Mouse (Mus musculus) ES-Bruce4 (cell line): Measurements from ENCODE around the gene Grid2. TPM values are rescaled to one million over a fixed set of nuclear protein-coding genes. Genes with fewer than 3 reads are reported as not detected.

Source experiments
- H3K27ac ChIP-seq: 2 replicates; pipeline ENCODE4 v1.5.1; 2012; ENCODE audit warnings: low read length, inconsistent platforms; ENCODE audit not compliant: insufficient read depth
- H3K27me3 ChIP-seq: 2 replicates; pipeline ENCODE4 v1.6.1; 2012; ENCODE audit warnings: mild to moderate bottlenecking, low read length, inconsistent platforms; ENCODE audit not compliant: control insufficient read depth, poor library complexity, insufficient read depth, severe bottlenecking
- H3K36me3 ChIP-seq: 2 replicates; pipeline ENCODE4 v1.6.1; 2012; ENCODE audit warnings: inconsistent platforms, mild to moderate bottlenecking, low read length, moderate library complexity; ENCODE audit not compliant: control insufficient read depth, poor library complexity, insufficient read depth, severe bottlenecking
- H3K4me1 ChIP-seq: one replicate; pipeline ENCODE4 v1.8.1; 2011; ENCODE audit warnings: low read length; ENCODE audit not compliant: control insufficient read depth, insufficient read depth
- H3K4me3 ChIP-seq: 2 replicates; pipeline ENCODE4 v1.5.1; 2011; ENCODE audit warnings: low read depth, mild to moderate bottlenecking, low read length
- H3K9ac ChIP-seq: 2 replicates; pipeline ENCODE4 v1.6.1; 2012; ENCODE audit warnings: low read depth, mild to moderate bottlenecking, inconsistent platforms; ENCODE audit not compliant: poor library complexity, severe bottlenecking
- H3K9me3 ChIP-seq: replicated peaks from 2 replicates; pipeline ENCODE4 v1.6.1; 2012; ENCODE audit warnings: mild to moderate bottlenecking, low read length, inconsistent platforms; ENCODE audit not compliant: control insufficient read depth, poor library complexity, insufficient read depth, severe bottlenecking
- CTCF ChIP-seq: IDR thresholded peaks from one replicate; pipeline ENCODE4 v1.8.1; 2011; ENCODE audit warnings: low read depth, low read length
- EP300 ChIP-seq: IDR thresholded peaks from 2 replicates; pipeline ENCODE4 v1.6.1; 2011; ENCODE audit warnings: low read depth, low read length; ENCODE audit not compliant: insufficient read depth
- POLR2A ChIP-seq: IDR thresholded peaks from one replicate; pipeline ENCODE4 v1.8.1; 2011; ENCODE audit warnings: low read length; ENCODE audit not compliant: insufficient read depth
- polyA plus RNA-seq: library from polyadenylated mRNA; stranded (reverse); fragments of >200 nt; gene quantifications from 2 replicates; pipeline ENCODE4 v1.2.4, GENCODE M21; 2011; ENCODE audit warnings: low read depth; ENCODE audit not compliant: missing spikeins, insufficient read depth, insufficient read length

Gene Grid2
- polyA plus RNA-seq, 1 experiment, result 0.15 TPM

- H3K27ac ChIP-seq, result no peak overlapping the region
- no peak overlapping the region for H3K4me3 ChIP-seq
- no peaks in the 10 kb centered on the region for H3K36me3 ChIP-seq
These were observed 430.0 kb downstream of the Grid2 start for GRCm38 (mm10) chr6:63685689-63686088.

GRCm38 (mm10) chr6:63701684-63702083 is 446.0 kb downstream of the Grid2 start:
- H3K36me3 ChIP-seq, result no peaks in the 10 kb centered on the region
- no peaks in the 10 kb centered on the region for H3K9me3 ChIP-seq
- no peak overlapping the region for H3K4me3 ChIP-seq
- TF ChIP-seq CTCF (no peak), POLR2A (no peak)
- H3K27ac ChIP-seq, result no peak overlapping the region
- no peaks in the 10 kb centered on the region for H3K4me1 ChIP-seq
- no peak overlapping the region for H3K9ac ChIP-seq
- no peaks in the 10 kb centered on the region for H3K27me3 ChIP-seq

More at GRCm38 (mm10) chr6:63685689-63686088, 430.0 kb downstream of the Grid2 start:
- Histone ChIP-seq H3K27me3 (no peaks in the 10 kb centered on the region), H3K4me1 (no peaks in the 10 kb centered on the region), H3K9me3 (no peaks in the 10 kb centered on the region), H3K9ac (no peak overlapping the region)
- no peak for TF ChIP-seq CTCF
- no peak for TF ChIP-seq EP300
- no peak for TF ChIP-seq POLR2A

- TF ChIP-seq EP300 (no peak), CTCF (no peak), POLR2A (no peak)
- no peak overlapping the region for H3K4me3 ChIP-seq
- no peaks in the 10 kb centered on the region for H3K9me3 ChIP-seq
- no peaks in the 10 kb centered on the region for H3K27me3 ChIP-seq
- H3K27ac ChIP-seq, result no peak overlapping the region
- H3K36me3 ChIP-seq, result no peaks in the 10 kb centered on the region
- no peak overlapping the region for H3K9ac ChIP-seq
- H3K4me1 ChIP-seq, result no peaks in the 10 kb centered on the region
These were observed 478.1 kb downstream of the Grid2 start for GRCm38 (mm10) chr6:63733740-63734139.

DNA sequence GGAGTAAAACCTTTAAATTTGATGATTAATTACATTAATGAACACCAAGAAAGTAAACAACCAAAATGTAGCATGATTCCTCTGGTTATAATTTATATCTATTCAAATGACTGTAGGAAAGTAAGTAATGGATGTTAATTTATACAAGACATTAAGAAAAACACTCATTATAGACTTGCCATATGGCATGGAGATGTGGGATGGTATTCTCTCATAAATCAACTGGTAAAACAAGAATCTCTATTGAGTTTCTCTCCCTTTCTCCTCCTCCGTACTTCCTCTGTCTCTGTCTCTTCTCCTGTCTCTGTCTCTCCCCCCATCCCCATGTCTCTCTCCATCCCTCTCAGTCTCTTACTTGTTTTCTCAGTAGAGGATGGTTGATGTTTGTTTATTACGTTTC is 506.9 kb downstream of the Grid2 start:
- Histone ChIP-seq H3K27ac (no peak overlapping the region), H3K36me3 (no peaks in the 10 kb centered on the region), H3K27me3 (no peaks in the 10 kb centered on the region), H3K4me3 (no peak overlapping the region), H3K9me3 (no peaks in the 10 kb centered on the region), H3K9ac (no peak overlapping the region), H3K4me1 (no peaks in the 10 kb centered on the region)
- no peak for TF ChIP-seq EP300
- no peak for TF ChIP-seq CTCF
- TF ChIP-seq POLR2A, result no peak

DNA sequence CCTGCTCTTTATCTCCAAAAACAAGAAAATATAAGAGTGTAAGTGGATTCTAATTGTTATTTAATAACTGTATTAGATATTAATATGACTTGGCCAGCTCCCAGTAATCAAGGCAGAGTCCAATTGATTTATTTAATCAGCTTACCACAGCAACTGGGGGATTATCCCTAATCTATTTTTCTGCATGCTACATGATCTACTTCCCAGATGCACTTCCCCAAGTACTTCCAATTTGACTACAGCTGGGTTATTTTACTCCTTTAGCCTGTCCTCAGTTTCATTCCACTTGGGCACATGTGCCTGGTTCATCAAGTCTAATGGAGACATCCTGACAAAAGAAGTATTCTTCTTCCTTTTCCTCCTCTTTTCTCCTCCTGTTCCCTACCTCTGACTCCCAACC is 539.0 kb downstream of the Grid2 start:
- no peak overlapping the region for H3K27ac ChIP-seq
- no peak for TF ChIP-seq POLR2A
- TF ChIP-seq EP300, result no peak
- no peak overlapping the region for H3K9ac ChIP-seq
- no peak overlapping the region for H3K4me3 ChIP-seq
- H3K4me1 ChIP-seq, result no peaks in the 10 kb centered on the region
- H3K9me3 ChIP-seq, result no peaks in the 10 kb centered on the region
- no peaks in the 10 kb centered on the region for H3K36me3 ChIP-seq
- H3K27me3 ChIP-seq, result no peaks in the 10 kb centered on the region

DNA sequence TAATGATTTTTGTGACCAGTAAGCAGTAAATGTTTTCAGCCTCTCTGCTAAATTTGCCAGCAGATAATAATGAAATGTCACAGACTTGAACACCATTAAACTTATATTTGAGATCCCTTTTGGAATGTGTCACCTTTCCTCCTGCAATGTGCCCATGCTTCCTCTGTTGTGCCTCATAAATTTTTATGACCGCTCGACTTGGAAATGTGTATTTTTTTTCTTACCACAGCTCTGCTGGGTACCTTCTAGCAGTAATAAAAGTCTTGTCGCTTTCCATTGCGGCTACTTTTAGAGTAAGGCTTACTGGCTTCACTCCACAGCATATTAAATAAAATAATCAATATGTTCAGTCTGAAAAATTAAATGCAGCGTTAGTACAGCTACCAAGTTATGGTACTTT is 564.6 kb downstream of the Grid2 start:
- H3K4me1 ChIP-seq, result no peaks in the 10 kb centered on the region
- H3K27ac ChIP-seq, result no peak overlapping the region
- H3K36me3 ChIP-seq, result no peaks in the 10 kb centered on the region
- no peak overlapping the region for H3K4me3 ChIP-seq
- H3K9ac ChIP-seq, result no peak overlapping the region
- H3K27me3 ChIP-seq, result no peaks in the 10 kb centered on the region
- TF ChIP-seq EP300 (no peak), POLR2A (no peak), CTCF (no peak)
- H3K9me3 ChIP-seq, result no peaks in the 10 kb centered on the region
